Comparison of ENCODE assay signal across 7 mouse cellular contexts in genomic region chr5:3596399-3596766, GRCm38 (mm10). TPM values are rescaled to one million over a fixed set of nuclear protein-coding genes. Genes with fewer than 3 reads are reported as not detected.
DNase-seq lines count a peak whose midpoint lies in the region; ATAC-seq and TF ChIP-seq lines count a peak whose summit lies in the region.

TSS of gene Rbm48 (minus strand) at chr5:3596585.

- H3K36me3 ChIP-seq in embryonic facial prominence, embryonic 10.5 days (replicated peaks) = peaks cover 14% of the 10 kb centered on the region
- peaks cover 3% of the 10 kb centered on the region; the same call in 1 of the 2 replicates for H3K36me3 ChIP-seq in intestine, postnatal 0 days (ENCODE audit: control insufficient read depth, insufficient read depth)
- H3K36me3 ChIP-seq in midbrain, embryonic 10.5 days = peaks cover 14% of the 10 kb centered on the region

- DNase-seq in adrenal gland, postnatal 14 days = peak; percentile 91
- peak; percentile 84 for DNase-seq in embryonic facial prominence, embryonic 10.5 days (ENCODE audit: low spot score)
- DNase-seq in gonadal fat pad, adult 2 months (ENCODE audit: low read depth) = no peak
- peak; percentile 84 to 86 for DNase-seq in left cerebral cortex, postnatal 36 days (ENCODE audit: low spot score in 2 of 2)
- DNase-seq in midbrain, embryonic 10.5 days (ENCODE audit: low spot score) = peak; percentile 72
- DNase-seq in right cerebral cortex, postnatal 4 days = peak; percentile 84

- H3K27ac ChIP-seq in embryonic facial prominence, embryonic 10.5 days (replicated peaks) = peak within 1 kb of the TSS; percentile 84
- peak within 1 kb of the TSS; percentile 81 for H3K27ac ChIP-seq in intestine, postnatal 0 days (ENCODE audit: low read depth, low read length)
- H3K27ac ChIP-seq in midbrain, embryonic 10.5 days (replicated peaks) = peak within 1 kb of the TSS; percentile 84

- under 1% methylated on average over 31 of the region's 31 CpGs for WGBS in embryonic facial prominence, embryonic 10.5 days
- WGBS in intestine, postnatal 0 days = under 1% methylated on average over 31 of the region's 31 CpGs
- WGBS in midbrain, embryonic 10.5 days = under 1% methylated on average over 31 of the region's 31 CpGs

- peak; percentile 82 for ATAC-seq in intestine, postnatal 0 days

- H3K4me3 ChIP-seq in embryonic facial prominence, embryonic 10.5 days = peak within 1 kb of the TSS; percentile 93
- H3K4me3 ChIP-seq in intestine, postnatal 0 days (ENCODE audit: low read depth, low read length) = peak within 1 kb of the TSS; percentile 89
- H3K4me3 ChIP-seq in midbrain, embryonic 10.5 days = peak within 1 kb of the TSS; percentile 87

- H3K27me3 ChIP-seq in embryonic facial prominence, embryonic 10.5 days (replicated peaks; ENCODE audit: low read depth, poor library complexity, severe bottlenecking) = no peaks in the 10 kb centered on the region
- no peaks in the 10 kb centered on the region for H3K27me3 ChIP-seq in intestine, postnatal 0 days (replicated peaks; ENCODE audit: control insufficient read depth, insufficient read depth, low read length)
- no peaks in the 10 kb centered on the region for H3K27me3 ChIP-seq in midbrain, embryonic 10.5 days (ENCODE audit: low read depth, poor library complexity, severe bottlenecking)

- peaks cover 18% of the 10 kb centered on the region for H3K4me1 ChIP-seq in embryonic facial prominence, embryonic 10.5 days
- peaks cover 8% of the 10 kb centered on the region for H3K4me1 ChIP-seq in intestine, postnatal 0 days (replicated peaks; ENCODE audit: control insufficient read depth, insufficient read depth, low read length)
- peaks cover 18% of the 10 kb centered on the region for H3K4me1 ChIP-seq in midbrain, embryonic 10.5 days

- H3K9ac ChIP-seq in intestine, postnatal 0 days (ENCODE audit: low read depth, low read length) = peak within 1 kb of the TSS; percentile 70

- H3K4me2 ChIP-seq in intestine, postnatal 0 days (replicated peaks; ENCODE audit: low read depth) = peak within 1 kb of the TSS; percentile 94

- TF ChIP-seq CTCF in intestine, postnatal 0 days (IDR thresholded peaks at IDR 0.05; ENCODE audit: low read depth) = peak; percentile 83

- H3K9me3 ChIP-seq in embryonic facial prominence, embryonic 10.5 days = no peaks in the 10 kb centered on the region
- H3K9me3 ChIP-seq in intestine, postnatal 0 days (ENCODE audit: control insufficient read depth) = no peaks in the 10 kb centered on the region
- no peaks in the 10 kb centered on the region for H3K9me3 ChIP-seq in midbrain, embryonic 10.5 days (replicated peaks)

- intact Hi-C loops in left cerebral cortex, postnatal 36 days (cut with DNase I) = no loop called here

RNA-seq across cellular contexts. Expression of gene Rbm48, which starts in this region (rescaled TPM):
- total RNA-seq in adrenal gland, postnatal 14 days (2021) = 6.3 and 14.8 TPM in 2 replicates
- polyA plus RNA-seq in embryonic facial prominence, embryonic 10.5 days (2016; fragmentation: Nextera tagmentation; extraction: Ambion mirVana) = 11.9 and 15.6 TPM in 2 replicates
- 8.6 and 10.7 TPM in 2 replicates for polyA plus RNA-seq in gonadal fat pad, adult 2 months (2012; rRNA removed)
- 5.8 and 6.5 TPM in 2 replicates for polyA plus RNA-seq in intestine, postnatal 0 days (2015; fragmentation: Nextera tagmentation; extraction: Ambion mirVana)
- 10 to 100 TPM in 1 of 2 experiments, 1 to 10 TPM in 1; 8.5 to 16.3 TPM for total RNA-seq in left cerebral cortex, postnatal 36 days (2021)
- 14.8 and 15.3 TPM in 2 replicates for polyA plus RNA-seq in midbrain, embryonic 10.5 days (2016; fragmentation: Nextera tagmentation; extraction: Ambion mirVana)
